Mouse (Mus musculus) CH12F3 (cell line): ENCODE results near the gene Tmem50a.

Experiments
- in situ Hi-C: fragments of 300-500 bp; cut with MboI; formaldehyde crosslinking; loops from 2 replicates; pipeline ENCODE4 v1.14.3; 2020; ENCODE audit warnings: low sequenced_read_pairs

The Tmem50a gene

DNA sequence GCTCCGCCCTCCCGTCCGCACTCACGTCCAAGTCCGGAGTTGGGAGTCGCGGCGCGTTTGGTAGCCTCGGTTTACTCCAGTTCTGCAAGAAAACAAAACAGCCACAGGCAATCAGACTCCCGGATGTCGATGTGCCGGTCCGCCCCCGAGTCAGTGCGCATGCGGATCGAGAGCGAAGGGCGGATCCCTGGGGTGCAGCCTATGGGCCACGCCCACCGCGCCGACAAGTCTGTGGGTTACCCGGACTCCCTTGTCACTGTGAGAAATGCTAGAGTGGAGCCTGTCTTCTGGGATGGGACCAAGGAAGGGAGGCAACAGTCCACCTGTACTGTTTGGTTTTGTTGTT lies at the start of gene Tmem50a:
Gene Tmem50a, minus strand, starts transcription at position 161 of the 346 bp plus-strand sequence.
- in situ Hi-C loops, result no loop called here

DNA sequence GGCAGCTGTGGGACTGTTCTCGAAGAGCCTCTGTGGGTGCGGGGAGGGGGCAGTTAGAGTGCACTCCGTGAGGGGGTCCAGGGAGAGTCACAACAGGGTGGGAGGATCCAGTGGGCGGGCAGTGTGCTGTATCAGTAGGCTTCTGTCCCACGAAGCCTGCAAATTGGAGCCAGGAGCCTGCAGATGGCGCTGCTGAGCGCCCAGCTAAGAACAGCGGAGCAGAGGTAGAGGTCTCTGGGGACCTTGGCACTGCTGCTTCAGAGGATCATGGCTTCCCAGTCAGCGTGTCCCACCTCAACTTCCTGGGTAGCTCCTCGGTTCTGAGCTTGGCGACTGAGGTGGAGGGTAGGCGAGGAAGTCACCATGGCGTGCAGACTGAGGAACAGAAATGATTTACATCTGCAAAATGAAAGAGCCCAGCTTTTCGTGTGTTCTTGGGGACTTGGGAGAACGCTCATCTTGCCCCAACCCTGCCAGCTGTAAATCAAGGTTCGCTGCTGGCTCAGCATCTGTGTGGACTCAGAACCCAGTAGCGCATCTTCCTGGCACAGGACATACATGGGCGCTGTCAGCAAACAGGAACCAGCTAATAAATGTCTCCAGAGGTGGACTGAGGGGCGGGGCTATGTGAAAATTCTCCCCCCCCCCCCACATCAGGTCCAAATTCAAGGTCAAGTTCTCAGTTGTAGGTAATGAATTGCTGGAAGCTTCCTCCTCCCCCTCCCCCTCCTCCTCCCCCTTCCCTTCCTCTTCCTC lies 48.4 kb upstream of the Tmem50a start:
- in situ Hi-C loops, result no loop called here

DNA sequence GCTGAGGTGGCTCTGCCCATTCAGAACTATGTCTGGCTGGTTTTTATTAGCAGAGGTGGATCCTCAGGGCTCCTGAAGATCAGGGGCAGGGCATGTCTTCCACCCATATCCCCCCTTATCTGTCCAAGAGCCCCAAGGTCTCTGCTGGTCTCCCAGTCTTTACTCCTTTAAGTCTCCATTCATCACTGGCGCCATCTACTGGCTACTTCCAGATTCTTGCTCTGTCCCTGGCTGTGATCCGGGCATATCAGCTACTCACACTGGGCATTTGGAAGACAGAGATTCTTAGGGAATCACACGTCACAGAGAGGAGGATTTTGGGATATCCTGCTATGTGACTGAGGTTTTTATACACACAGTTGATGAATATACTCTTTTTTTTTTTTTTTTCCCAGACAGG lies 41.5 kb upstream of the Tmem50a start:
- in situ Hi-C loops, result no loop called here

DNA sequence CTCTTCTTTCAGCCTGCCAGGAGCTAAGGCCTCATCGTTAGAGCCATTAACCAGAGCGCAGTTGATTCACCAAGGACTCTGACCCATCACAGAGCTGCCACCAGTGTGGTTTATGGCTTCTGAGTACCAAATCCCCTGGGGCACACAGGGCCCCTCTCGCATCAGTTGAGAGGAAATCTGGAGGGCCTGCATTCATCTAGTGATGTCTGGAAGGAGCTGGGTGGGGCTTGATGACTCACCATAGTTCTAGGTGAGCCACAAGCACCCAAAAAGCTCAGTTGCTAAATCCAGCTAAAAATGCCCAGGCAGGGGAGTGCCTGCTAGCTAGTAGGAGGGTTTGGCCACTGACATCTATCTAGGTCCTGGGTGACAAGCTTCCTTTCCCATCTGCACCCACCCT lies 41.0 kb upstream of the Tmem50a start:
- in situ Hi-C loops, result no loop called here

DNA sequence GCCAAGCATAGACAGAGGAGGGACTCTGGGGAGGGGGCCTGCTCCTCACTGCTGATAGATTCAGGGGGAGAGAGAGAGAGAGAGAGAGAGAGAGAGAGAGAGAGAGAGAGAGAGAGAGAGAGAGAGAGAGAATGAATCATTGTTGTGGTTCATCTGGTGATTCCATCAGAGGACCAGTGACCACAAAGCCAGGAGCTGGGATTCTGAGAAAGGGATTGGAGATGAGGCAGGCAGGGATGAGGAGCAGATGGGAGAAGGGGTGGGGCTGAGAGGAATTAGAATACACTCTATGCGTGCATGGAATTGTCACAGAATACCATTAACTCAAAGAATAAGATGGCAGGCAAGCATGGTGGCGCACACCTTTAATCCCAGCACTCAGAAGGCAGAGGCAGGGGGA lies 40.4 kb upstream of the Tmem50a start:
- in situ Hi-C loops, result no loop called here

DNA sequence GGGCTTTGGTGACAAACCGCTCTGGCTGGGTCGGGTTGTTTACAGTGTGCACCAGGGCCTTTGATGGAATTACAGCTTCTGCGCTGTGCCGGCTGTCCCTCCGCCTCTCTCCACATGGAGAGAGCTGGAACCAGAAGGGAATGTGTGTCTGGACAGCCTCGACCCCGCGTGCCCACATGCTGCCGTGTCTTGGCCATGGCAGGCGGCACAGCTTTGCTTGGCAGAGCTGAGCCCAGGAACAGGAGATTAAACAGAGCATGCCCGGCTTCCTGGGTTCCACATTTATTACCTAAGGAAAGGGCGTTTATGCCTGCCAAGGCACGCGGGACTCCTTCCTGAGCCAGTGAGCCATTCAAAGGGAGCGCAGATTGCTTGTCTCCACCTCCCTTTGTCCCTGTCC lies 39.6 kb upstream of the Tmem50a start:
- in situ Hi-C loops, result no loop called here

DNA sequence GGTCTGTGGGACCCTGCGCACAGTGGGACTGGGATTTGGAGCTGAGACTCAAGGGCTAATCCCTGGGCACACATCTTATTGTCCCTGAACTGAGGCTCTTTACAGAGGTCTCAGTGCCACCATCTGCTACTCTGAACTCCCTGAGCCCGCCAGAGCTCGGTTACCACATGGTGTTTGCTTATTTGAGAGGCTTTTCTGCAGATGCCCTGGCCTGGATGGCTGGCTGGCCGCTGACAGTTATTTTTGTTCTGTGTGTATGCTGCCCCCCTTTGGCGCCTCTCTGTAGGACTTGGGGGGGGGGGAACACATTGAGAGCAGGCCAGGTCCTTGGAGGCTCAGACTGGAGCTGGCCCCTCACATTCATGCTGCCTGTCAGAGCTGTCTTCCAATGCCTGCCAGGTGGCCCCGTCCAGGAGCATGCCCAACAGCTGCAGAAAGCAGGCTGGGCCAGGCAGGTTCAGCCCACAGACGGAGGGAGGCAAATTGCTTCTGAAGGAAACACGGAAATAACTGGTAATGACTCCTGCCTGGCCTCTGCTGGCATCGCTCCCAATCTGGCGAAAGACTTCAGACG lies 35.8 kb upstream of the Tmem50a start:
- in situ Hi-C loops, result no loop called here

DNA sequence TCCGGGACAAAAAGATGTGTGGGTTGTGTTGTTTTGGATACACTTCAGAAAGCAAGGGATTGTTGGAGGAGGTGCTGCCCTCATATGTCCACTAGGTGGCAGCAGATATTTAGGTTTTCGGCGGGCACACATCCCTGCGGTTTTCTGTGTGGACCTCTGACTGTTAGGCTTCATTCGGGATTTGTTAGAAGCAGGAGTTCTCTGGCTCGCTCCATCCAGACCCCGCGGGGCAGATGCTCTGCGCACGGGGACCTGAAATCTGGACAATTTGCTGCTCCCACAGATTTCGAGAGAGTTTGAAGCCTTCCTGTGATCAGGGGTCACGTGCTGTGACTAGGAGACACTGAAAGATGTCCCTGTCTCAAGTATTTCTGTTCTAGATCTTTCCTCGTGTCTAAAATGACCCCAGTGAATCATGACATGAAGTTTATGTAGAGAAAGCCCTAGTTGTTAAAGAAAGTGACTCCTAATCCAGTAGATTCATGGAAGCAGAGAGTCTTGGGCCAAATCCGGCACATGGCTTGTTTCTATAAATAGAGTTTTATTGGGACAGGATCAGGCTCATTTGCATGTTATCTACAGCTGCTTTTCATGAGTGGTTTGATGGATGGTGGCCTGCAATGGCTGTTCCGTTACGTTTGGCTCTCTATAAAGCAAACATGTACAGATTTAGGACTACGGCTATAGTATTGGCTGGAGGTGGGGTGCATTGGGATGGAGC lies 31.4 kb upstream of the Tmem50a start:
- in situ Hi-C loops, result no loop called here

DNA sequence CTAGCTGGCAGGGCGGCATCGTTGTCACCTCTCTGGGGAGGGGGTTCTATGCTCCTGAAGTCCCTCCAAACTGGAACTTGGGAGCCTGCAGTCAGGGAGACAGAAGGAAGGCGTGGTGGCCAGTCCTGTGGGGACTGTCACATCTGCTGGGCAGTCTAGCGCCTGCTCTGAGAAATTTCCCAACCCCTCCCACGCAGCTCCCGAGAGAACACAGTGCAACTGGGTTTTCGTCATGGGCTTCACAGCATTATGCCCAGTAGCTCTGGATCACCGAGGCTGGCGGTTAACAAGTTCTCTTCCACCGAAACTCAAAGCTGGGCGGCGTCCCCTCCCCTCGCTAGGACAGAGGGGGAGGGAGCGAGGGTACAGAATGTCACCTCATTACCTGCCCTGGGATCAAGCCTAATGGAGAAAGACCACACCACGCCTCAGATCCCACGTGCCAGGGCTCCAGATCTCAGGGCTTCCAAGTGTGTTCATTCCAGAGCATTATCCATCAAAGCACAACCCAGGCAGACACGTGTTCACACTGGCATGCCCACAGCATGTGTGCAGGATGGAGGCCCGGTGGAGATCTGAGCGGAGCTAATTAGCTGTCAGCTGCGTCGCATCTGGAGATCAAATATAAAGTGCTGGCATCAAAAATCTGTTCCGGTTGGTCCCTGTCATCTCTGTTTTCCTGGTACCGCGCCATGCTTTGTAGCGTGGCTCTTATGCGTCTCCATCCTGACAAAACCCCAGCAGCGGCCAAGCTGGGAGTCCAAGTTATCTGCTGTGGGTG lies 29.1 kb upstream of the Tmem50a start:
- in situ Hi-C loops, result no loop called here

DNA sequence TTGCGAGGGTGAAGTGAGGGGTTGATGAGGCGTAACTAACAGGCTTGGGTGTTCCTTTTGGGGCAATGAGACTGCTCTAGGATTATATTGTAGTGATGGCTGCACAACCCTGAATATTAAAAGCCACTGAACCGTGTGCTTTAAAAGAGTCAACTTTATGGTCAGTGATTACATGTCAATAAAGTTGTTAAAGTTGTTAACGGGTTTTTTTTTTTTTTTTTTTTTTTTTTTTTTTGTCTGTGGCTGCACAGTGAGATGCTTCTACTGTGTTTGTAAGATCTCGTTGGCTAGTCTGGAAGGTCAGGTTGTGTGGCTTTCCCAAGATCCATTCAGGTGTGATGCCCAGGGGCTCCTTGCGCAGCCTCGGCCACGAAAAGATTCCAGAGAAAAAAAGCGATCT lies 25.1 kb upstream of the Tmem50a start:
- in situ Hi-C loops, result no loop called here

DNA sequence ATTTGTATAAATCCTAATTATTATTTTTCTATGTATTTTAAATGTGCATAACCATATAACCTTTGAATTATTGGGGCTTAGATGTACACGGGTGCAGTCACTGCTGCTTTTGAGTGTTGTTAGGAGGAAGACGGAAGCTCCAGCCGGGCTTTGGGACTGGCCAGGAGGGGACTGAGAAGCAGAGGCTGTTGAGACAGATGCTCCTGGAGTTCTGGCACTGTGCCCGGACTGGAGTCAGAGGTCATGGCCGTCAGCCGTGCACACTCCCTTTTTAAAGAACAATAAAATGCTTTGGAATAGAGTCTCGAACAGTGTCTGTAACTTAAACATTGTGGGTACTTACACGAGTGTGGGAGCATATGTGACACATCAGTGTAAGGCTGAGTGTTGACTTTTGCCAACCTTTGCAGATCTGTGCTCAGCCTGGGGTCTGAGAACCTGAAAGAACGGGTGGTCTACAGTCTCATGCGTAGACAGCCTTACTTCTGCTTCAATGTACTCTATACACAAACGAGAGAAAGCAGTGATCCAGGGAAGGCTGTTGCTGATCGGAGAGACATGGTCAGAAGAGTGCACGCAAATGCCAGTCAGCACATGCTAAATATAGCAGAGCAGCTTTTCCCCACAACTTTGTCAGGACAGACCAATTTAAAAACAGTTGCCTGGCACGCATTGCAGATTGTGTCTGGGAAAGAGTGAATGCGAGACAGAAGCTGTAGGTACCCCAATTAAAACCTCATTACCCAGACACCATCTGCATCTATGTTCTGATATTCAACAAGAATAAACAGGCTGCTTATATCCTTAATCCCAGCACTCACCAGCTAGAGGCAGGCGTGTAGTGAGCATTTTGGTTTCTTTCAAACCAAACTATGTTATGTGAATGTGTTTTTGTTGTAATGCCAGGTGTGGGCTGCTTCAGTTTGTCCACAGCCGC lies 22.7 kb upstream of the Tmem50a start:
- in situ Hi-C loops, result no loop called here

DNA sequence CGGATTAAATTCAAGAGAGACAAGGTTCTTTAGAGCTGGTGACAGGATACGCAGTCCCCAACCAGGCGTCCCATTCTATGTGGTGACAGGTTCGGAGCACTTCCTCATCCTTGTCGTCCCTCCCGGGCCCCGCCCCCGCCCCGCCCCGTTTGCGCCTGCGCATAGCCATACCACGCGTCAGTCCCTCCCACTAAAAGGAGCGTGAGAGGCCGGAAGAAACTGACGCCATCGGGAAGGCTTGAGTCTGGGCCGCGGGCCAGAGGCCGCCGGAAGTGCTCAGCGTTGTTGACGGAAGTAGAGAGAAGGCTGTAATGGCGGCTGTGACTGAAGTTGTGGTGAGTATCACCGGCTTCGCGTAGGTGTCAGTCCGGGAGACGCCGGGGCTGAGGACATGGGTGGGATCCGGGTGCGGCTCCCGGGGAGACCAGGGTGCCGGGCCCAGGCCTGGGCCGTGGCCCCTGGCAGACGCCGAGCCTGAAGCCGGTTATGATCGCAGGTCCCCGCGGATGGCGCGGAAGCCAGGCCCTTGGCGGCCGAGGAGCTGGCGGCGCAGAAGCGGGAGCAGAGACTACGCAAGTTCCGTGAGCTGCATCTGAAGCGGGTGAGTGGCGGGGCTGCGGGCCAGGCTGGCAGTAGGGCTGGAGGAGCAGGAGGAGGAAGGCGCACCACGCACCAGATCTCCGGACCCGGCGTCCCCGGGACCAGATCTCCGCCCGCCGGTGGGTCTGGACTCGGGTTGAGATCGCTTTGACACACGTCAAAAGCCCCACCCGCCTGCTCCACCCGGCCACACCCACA lies 16.1 kb upstream of the Tmem50a start, which contains the start of gene Syf2:
Gene Syf2, plus strand, starts transcription at position 215 of the 798 bp plus-strand sequence.
- in situ Hi-C loops, result no loop called here

DNA sequence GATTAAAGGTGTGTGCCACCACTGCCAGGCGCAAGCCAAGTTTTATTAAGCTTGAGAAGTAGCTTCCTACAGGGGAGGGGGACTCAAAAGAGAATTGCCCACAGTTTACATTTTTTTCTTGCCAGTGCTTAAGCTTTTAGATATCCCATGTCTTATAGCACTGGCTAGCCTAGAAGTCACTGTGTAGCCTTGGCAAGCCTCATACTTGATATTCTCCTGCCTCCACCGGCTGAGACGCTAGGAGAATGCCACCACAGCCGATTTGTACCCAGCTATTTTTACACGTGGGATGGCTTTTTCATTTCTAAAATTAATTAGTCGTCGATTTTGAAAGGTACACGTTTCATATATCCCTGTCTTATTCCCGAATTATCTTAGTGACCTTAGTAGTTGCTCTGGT lies 15.4 kb upstream of the Tmem50a start:
- in situ Hi-C loops, result no loop called here

DNA sequence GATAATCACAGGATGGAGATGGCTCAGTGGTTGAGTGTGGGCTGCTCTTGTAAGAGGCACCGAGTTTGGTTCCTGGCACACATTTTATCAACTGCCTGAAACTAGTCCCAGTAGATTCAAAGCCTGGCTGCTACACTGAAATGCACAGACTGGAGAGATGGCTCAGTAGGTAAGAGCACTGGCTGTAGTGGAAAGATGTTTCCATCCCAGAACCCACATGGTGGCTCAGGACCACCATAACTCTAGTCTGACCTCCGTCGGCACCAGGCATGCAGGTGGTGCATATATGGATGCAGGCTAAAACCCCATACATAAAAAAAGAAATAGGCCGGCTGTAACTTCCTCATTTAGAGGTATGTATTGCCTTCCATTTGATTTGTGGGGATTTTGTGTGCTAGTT lies 14.7 kb upstream of the Tmem50a start:
- in situ Hi-C loops, result no loop called here

DNA sequence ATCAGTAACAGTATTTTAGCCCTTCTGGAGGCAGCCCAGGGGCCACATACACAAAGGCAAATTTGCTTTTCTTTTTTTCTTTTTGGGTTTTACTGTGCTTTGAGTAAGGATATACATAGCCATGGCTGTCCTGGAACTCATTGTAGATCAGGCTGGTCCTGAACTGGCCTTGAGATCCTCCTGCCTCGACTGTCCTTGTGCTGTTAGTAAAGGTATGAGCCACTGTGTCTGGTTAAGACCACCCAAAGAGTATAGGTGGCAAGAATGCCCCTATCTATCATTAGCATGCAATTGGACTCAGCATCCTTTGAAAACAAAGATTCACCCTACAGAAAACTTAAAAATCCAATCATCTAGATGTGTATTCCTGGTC lies 13.6 kb upstream of the Tmem50a start:
- in situ Hi-C loops, result no loop called here

DNA sequence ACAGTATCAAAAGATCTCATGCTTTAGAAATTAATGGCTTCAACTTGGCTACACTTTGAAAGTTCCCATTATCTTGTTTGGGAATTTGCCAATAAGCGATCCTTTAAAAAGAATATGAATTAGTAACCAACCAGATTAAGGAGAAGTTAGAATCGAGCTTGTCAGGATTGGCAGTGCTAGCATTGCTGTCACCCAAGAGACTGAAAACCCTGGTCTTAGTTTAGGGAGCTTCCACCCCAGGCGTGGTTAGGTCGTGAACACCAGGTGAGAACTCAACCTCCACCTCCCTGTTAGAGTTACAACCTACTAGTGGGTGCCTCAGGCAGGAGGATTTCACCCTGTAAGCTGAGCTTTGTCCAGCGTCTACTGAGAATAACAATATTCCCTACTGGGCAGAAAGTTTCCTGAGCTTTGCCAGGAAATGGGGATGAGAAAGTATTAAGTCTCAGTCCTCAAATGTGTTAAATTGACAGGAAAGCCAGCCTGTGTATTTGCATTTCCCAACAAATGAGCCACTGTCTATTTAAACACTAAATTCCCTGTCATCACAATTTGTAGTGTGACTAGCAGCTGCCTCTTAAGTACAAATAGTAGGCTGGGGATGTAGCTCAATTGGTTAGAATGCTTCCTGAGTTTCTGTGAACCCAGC lies 13.1 kb upstream of the Tmem50a start:
- in situ Hi-C loops, result no loop called here

DNA sequence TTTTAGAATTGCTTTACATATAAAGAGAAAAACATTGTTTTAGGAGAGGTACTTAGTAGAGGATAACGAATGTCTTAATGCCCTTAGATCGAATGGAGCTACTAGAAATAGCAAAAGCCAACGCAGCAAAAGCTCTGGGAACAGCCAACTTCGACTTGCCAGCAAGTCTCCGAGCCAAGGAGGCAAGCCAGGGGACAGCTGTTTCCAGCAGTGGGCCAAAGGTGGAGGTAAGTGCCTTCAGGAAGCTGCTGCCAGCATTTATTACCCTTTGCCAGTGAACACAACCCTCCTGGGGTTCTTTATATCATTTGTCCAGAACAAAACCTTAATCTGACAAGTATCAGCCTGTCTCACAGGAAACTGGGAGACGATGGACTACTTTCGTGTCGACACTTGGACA lies 10.4 kb upstream of the Tmem50a start:
- in situ Hi-C loops, result no loop called here

DNA sequence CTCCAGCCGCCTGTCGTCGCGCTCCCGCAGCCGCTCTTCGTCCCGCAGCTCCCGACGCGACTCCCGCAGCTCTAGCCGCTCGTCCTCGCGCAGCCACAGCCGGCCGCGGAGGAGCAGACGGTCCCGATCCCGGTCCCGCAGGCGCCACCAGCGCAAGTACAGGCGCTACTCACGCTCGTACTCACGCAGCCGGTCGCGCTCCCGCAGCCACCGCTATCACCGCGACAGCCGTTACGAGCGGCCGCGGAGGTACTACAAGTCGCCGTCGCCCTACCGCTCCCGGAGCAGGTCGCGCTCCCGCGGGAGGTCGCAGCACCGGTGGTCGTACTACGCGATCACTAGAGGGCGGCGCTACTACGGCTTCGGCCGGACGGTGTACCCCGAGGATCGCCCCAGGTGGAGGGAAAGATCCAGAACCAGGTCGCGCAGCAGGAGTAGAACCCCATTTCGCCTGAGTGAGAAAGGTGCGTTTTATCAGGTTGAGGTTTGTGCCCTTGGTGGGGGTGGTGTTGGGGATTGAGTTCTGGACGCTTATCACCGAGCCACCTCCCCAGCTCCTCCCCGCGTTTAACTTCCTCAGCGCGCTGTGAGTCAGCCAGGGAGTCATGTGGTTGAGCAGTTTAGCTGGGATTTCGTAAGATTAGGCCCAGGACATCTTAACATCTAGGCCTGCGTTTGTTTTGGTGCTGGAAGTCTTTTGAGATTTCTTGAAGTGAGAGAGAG lies 9.4 kb upstream of the Tmem50a start:
- in situ Hi-C loops, result no loop called here
